Mouse (Mus musculus): ENCODE data around the gene Ryr3. TPM values are rescaled to one million over a fixed set of nuclear protein-coding genes. Genes with fewer than 3 reads are reported as not detected.

Ryr3 gene
- polyA plus RNA-seq, 1 experiment, result 0.23 TPM

DNA sequence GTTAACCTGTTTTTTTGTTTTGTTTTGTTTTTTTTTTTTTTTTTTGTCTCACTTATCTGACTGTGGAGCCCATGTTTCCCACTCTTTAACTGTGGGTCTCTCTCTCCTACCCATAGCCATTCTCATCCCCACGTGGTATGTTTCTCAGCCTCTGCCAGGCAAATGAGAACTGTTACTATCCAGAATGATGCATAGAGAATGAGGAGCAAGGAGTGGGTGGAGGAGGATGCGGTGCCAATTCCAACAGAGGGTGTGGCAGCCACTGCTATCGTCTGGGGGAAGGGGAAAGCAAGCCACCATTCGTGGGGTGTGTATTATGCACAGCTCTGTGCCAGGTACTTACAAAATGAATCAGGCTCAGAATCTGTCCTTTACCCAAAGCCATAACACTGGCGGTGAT is 158.0 kb downstream of the Ryr3 start:
- WGBS, result 54% methylated on average over 5 of the region's 5 CpGs
- TF ChIP-seq CTCF (IDR thresholded peaks at IDR 0.05; ENCODE audit: extremely low read depth, insufficient read length, insufficient replicate concordance, low read depth, low read length) (no peak), POLR2A (IDR thresholded peaks at IDR 0.05; ENCODE audit: low read depth, low read length) (no peak)
- no peak overlapping the region for H3K27ac ChIP-seq (ENCODE audit: insufficient read depth, low read depth, low read length)
- H3K27me3 ChIP-seq (ENCODE audit: control insufficient read depth, insufficient read depth, low read length), result no peaks in the 10 kb centered on the region
- H3K4me3 ChIP-seq (ENCODE audit: low read depth, low read length), result no peak overlapping the region
- H3K4me1 ChIP-seq (ENCODE audit: control insufficient read depth, insufficient read depth, insufficient read length, low read length), result no peaks in the 10 kb centered on the region
- no peaks in the 10 kb centered on the region for H3K36me3 ChIP-seq (ENCODE audit: control insufficient read depth, insufficient read depth, low read length)

DNA sequence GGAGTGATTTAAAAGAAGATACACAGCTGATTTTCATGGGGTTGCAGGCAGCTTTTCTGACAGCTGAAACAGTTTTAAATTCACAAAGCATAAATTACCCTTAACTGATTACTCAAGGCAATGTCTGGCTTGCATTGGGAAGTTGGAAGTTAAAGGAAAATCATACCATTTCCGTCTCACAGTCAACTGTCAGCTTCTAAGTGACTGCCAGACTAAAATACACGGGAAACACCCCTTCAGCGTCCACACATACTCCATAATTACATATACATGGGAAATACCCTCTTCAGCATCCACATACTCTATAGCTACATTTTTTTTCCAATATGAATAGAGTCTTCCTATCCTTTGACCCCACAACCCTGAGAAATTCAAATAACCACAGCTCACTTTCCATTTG is 158.8 kb downstream of the Ryr3 start:
- H3K36me3 ChIP-seq (ENCODE audit: control insufficient read depth, insufficient read depth, low read length), result no peaks in the 10 kb centered on the region
- whole genome bisulfite sequencing, result 54% methylated on average over 3 of the region's 3 CpGs
- H3K27ac ChIP-seq (ENCODE audit: insufficient read depth, low read depth, low read length), result no peak overlapping the region
- H3K27me3 ChIP-seq (ENCODE audit: control insufficient read depth, insufficient read depth, low read length), result no peaks in the 10 kb centered on the region
- no peak for TF ChIP-seq POLR2A (IDR thresholded peaks at IDR 0.05; ENCODE audit: low read depth, low read length)
- TF ChIP-seq CTCF (IDR thresholded peaks at IDR 0.05; ENCODE audit: extremely low read depth, insufficient read length, insufficient replicate concordance, low read depth, low read length), result no peak
- H3K4me3 ChIP-seq (ENCODE audit: low read depth, low read length), result no peak overlapping the region
- no peaks in the 10 kb centered on the region for H3K4me1 ChIP-seq (ENCODE audit: control insufficient read depth, insufficient read depth, insufficient read length, low read length)

GRCm38 (mm10) chr2:113055591-113055990 is 161.3 kb downstream of the Ryr3 start:
- Histone ChIP-seq H3K4me3 (ENCODE audit: low read depth, low read length) (no peak overlapping the region), H3K27me3 (ENCODE audit: control insufficient read depth, insufficient read depth, low read length) (no peaks in the 10 kb centered on the region), H3K36me3 (ENCODE audit: control insufficient read depth, insufficient read depth, low read length) (no peaks in the 10 kb centered on the region), H3K27ac (ENCODE audit: insufficient read depth, low read depth, low read length) (no peak overlapping the region), H3K4me1 (ENCODE audit: control insufficient read depth, insufficient read depth, insufficient read length, low read length) (no peaks in the 10 kb centered on the region)
- TF ChIP-seq POLR2A (IDR thresholded peaks at IDR 0.05; ENCODE audit: low read depth, low read length), result no peak
- TF ChIP-seq CTCF (IDR thresholded peaks at IDR 0.05; ENCODE audit: extremely low read depth, insufficient read length, insufficient replicate concordance, low read depth, low read length), result no peak
- WGBS, result 83% methylated on average over 2 of the region's 2 CpGs

GRCm38 (mm10) chr2:113049831-113050230 is 167.1 kb downstream of the Ryr3 start:
- no peaks in the 10 kb centered on the region for H3K36me3 ChIP-seq (ENCODE audit: control insufficient read depth, insufficient read depth, low read length)
- no peak for TF ChIP-seq POLR2A (IDR thresholded peaks at IDR 0.05; ENCODE audit: low read depth, low read length)
- no peak for TF ChIP-seq CTCF (IDR thresholded peaks at IDR 0.05; ENCODE audit: extremely low read depth, insufficient read length, insufficient replicate concordance, low read depth, low read length)
- H3K27ac ChIP-seq (ENCODE audit: insufficient read depth, low read depth, low read length), result no peak overlapping the region
- no peaks in the 10 kb centered on the region for H3K27me3 ChIP-seq (ENCODE audit: control insufficient read depth, insufficient read depth, low read length)
- no peaks in the 10 kb centered on the region for H3K4me1 ChIP-seq (ENCODE audit: control insufficient read depth, insufficient read depth, insufficient read length, low read length)
- H3K4me3 ChIP-seq (ENCODE audit: low read depth, low read length), result no peak overlapping the region
- WGBS, result 16% methylated on average over 1 of the region's 1 CpGs

- WGBS, result 81% methylated on average over 2 of the region's 2 CpGs
- TF ChIP-seq CTCF (IDR thresholded peaks at IDR 0.05; ENCODE audit: extremely low read depth, insufficient read length, insufficient replicate concordance, low read depth, low read length) (no peak), POLR2A (IDR thresholded peaks at IDR 0.05; ENCODE audit: low read depth, low read length) (no peak)
- Histone ChIP-seq H3K36me3 (ENCODE audit: control insufficient read depth, insufficient read depth, low read length) (no peaks in the 10 kb centered on the region), H3K27me3 (ENCODE audit: control insufficient read depth, insufficient read depth, low read length) (no peaks in the 10 kb centered on the region), H3K4me3 (ENCODE audit: low read depth, low read length) (no peak overlapping the region), H3K4me1 (ENCODE audit: control insufficient read depth, insufficient read depth, insufficient read length, low read length) (no peaks in the 10 kb centered on the region), H3K27ac (ENCODE audit: insufficient read depth, low read depth, low read length) (no peak overlapping the region)
Observed at GRCm38 (mm10) chr2:113036550-113036949, 180.3 kb downstream of the Ryr3 start.

DNA sequence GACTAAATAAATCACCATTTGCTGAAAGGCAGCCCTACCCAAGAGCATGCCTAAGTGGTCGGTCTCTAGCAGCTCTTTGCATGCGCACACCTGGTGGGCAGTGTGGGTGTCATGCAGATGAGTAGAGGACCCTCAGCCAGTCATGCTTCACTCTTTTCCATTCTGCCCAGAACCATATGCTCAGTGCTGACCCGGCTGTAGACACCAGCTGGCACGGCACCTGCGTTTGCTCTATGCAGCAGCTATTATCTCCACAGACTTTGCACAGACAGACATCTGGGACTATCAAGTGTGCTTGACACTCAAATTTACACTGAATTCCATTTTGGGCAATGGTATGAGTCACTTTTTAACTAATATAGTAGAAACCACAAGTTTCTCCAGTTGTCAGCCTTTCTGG is 186.2 kb downstream of the Ryr3 start:
- TF ChIP-seq POLR2A (IDR thresholded peaks at IDR 0.05; ENCODE audit: low read depth, low read length), result no peak
- TF ChIP-seq CTCF (IDR thresholded peaks at IDR 0.05; ENCODE audit: extremely low read depth, insufficient read length, insufficient replicate concordance, low read depth, low read length), result no peak
- 85% methylated on average over 5 of the region's 5 CpGs for WGBS
- Histone ChIP-seq H3K36me3 (ENCODE audit: control insufficient read depth, insufficient read depth, low read length) (no peaks in the 10 kb centered on the region), H3K27ac (ENCODE audit: insufficient read depth, low read depth, low read length) (no peak overlapping the region), H3K4me1 (ENCODE audit: control insufficient read depth, insufficient read depth, insufficient read length, low read length) (no peaks in the 10 kb centered on the region), H3K4me3 (ENCODE audit: low read depth, low read length) (no peak overlapping the region), H3K27me3 (ENCODE audit: control insufficient read depth, insufficient read depth, low read length) (no peaks in the 10 kb centered on the region)

DNA sequence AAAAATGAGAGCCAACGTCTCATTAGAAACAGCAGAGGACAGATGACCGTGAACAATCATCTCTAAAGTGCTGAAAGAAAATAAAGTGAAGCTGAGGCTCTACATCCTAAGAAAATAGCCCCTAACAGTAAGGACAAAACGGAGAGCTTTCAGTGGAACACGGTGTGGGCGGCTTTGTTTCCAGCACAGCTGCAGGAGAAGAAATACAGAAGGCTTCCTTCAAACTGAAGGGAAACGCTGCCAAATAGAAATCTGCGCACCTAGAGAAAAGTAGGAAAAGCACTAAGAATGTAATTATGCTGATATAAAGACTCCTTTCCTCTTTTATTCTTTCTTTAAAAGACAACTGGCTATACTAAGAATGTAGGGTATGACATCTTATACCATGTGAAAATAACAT is 197.0 kb downstream of the Ryr3 start:
- WGBS, result 81% methylated on average over 7 of the region's 7 CpGs

GRCm38 (mm10) chr2:113018278-113018677 is 198.6 kb downstream of the Ryr3 start:
- 45% methylated on average over 1 of the region's 1 CpGs for WGBS
- Histone ChIP-seq H3K4me3 (ENCODE audit: low read depth, low read length) (no peak overlapping the region), H3K4me1 (ENCODE audit: control insufficient read depth, insufficient read depth, insufficient read length, low read length) (no peaks in the 10 kb centered on the region), H3K27me3 (ENCODE audit: control insufficient read depth, insufficient read depth, low read length) (no peaks in the 10 kb centered on the region; the same call in 1 of the 2 replicates), H3K27ac (ENCODE audit: insufficient read depth, low read depth, low read length) (no peak overlapping the region), H3K36me3 (ENCODE audit: control insufficient read depth, insufficient read depth, low read length) (no peaks in the 10 kb centered on the region)
- TF ChIP-seq CTCF (IDR thresholded peaks at IDR 0.05; ENCODE audit: extremely low read depth, insufficient read length, insufficient replicate concordance, low read depth, low read length), result no peak
- TF ChIP-seq POLR2A (IDR thresholded peaks at IDR 0.05; ENCODE audit: low read depth, low read length), result no peak

More for the DNA sequence above, 197.0 kb downstream of the Ryr3 start:
- no peak for TF ChIP-seq POLR2A (IDR thresholded peaks at IDR 0.05; ENCODE audit: low read depth, low read length)
- TF ChIP-seq CTCF (IDR thresholded peaks at IDR 0.05; ENCODE audit: extremely low read depth, insufficient read length, insufficient replicate concordance, low read depth, low read length), result no peak
- H3K36me3 ChIP-seq (ENCODE audit: control insufficient read depth, insufficient read depth, low read length), result no peaks in the 10 kb centered on the region
- H3K4me1 ChIP-seq (ENCODE audit: control insufficient read depth, insufficient read depth, insufficient read length, low read length), result no peaks in the 10 kb centered on the region
- no peaks in the 10 kb centered on the region for H3K27me3 ChIP-seq (ENCODE audit: control insufficient read depth, insufficient read depth, low read length)
- H3K27ac ChIP-seq (ENCODE audit: insufficient read depth, low read depth, low read length), result no peak overlapping the region
- no peak overlapping the region for H3K4me3 ChIP-seq (ENCODE audit: low read depth, low read length)

Data from small intestine, adult 2 months (tissue).